Mouse (Mus musculus): ENCODE measurements around the gene Olfml2a. TPM values are rescaled to one million over a fixed set of nuclear protein-coding genes. Genes with fewer than 3 reads are reported as not detected.

Olfml2a gene
- total and polyA plus RNA-seq, 3 experiments, result 0.05 TPM; not detected in 2

DNA sequence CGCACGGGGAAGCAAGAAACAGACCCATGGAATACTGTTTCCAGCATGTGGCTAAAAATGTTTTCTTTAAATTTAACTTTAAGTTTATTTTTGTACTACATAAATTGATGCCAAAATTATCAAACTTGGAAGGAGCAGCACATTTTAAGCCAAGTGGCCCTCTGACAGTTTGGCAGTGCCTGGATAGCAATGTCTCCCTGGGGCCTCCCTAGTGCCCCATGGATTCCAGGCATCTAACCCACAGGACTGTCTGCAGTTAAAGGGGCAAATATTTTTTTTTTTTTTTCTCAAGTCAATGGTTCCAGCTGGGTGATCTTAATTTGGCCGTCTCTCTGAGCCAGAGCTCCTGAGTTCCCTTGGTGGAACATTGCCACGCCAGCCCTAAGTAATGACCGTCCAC lies 11.4 kb downstream of the Olfml2a start:
- no peak for ATAC-seq (ENCODE audit: extremely low read depth, insufficient number of reproducible peaks, low FRiP score, poor library complexity, severe bottlenecking)
- no peaks in the 10 kb centered on the region for H3K36me3 ChIP-seq (replicated peaks)
- peaks cover 17% of the 10 kb centered on the region for H3K27me3 ChIP-seq (ENCODE audit: insufficient read depth, low read length)
- H3K9me3 ChIP-seq (replicated peaks), result no peaks in the 10 kb centered on the region
- no peaks in the 10 kb centered on the region for H3K4me1 ChIP-seq (ENCODE audit: insufficient read depth, low read depth, low read length)
- no peak overlapping the region for H3K4me3 ChIP-seq (ENCODE audit: low read depth, low read length)
- no peak for DNase-seq (ENCODE audit: low spot score)
- no peak for TF ChIP-seq TAL1 (conservative IDR thresholded peaks at IDR 0.05; ENCODE audit: low read depth, low read length)

DNA sequence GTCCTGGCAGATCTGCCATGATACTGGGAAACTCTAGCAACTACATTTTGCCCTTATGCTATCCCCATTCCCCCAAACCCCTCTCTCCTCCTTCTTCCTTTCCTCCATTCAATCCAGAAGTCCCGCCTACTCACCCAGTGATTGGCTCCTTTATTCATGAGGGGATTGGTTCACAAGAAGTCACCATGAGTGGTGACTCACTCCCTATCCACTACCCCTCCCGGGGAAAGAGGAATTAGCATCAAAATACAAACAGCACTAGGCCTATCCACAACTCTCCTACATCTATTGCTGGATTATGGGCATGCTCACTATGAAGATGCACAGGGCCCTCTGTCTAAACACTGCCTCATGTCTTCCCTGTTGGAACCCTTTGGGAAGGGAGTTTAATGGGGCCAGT lies 12.2 kb downstream of the Olfml2a start:
- no peaks in the 10 kb centered on the region for H3K36me3 ChIP-seq (replicated peaks)
- peaks cover 21% of the 10 kb centered on the region for H3K27me3 ChIP-seq (ENCODE audit: insufficient read depth, low read length)
- no peak for ATAC-seq (ENCODE audit: extremely low read depth, insufficient number of reproducible peaks, low FRiP score, poor library complexity, severe bottlenecking)
- TF ChIP-seq TAL1 (conservative IDR thresholded peaks at IDR 0.05; ENCODE audit: low read depth, low read length) (no peak), POLR2AphosphoS5 (IDR thresholded peaks at IDR 0.05; ENCODE audit: insufficient replicate concordance, low read depth, low read length) (no peak)
- no peak for DNase-seq (ENCODE audit: low spot score)
- H3K4me3 ChIP-seq (ENCODE audit: low read depth, low read length), result no peak overlapping the region
- H3K4me1 ChIP-seq (ENCODE audit: insufficient read depth, low read depth, low read length), result no peaks in the 10 kb centered on the region
- no peaks in the 10 kb centered on the region for H3K9me3 ChIP-seq (replicated peaks)

DNA sequence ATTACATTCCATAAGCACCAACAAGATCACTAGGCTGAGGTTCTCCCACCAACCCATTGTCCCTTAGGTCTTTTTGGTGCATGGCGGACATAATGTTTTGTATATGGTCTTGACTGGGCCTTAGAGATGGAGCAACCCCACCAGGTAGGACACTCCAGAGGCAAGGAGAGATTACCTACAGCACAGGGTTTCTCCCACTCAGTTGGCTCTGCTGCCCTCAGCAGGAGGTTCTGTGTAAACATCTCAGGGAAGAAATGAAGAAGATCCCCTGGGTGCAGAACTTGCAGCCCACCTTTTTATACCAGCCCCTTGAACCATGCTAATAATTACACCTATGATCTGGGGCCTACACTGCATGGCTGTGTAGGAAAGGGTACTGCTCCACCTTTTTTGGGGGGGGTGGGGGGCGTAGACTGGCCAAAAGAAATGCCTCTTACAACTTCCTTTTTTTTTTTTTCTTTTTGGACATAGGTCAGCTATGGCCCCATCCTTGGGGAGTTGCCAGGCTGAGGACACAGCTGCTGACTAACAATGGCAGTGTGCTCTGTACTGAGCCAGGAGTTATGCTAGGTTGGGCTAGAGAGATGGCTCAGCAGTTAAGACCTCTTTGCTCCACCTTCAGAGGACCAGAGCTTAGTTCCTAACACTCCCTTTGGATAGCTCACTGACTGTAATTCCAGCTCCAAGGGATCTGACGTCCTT lies 12.8 kb downstream of the Olfml2a start:
- Histone ChIP-seq H3K36me3 (replicated peaks) (no peaks in the 10 kb centered on the region), H3K27me3 (ENCODE audit: insufficient read depth, low read length) (peaks cover 21% of the 10 kb centered on the region), H3K4me3 (ENCODE audit: low read depth, low read length) (no peak overlapping the region), H3K4me1 (ENCODE audit: insufficient read depth, low read depth, low read length) (no peaks in the 10 kb centered on the region), H3K9me3 (replicated peaks) (no peaks in the 10 kb centered on the region)
- DNase-seq (ENCODE audit: low spot score) (no peak), ATAC-seq (ENCODE audit: extremely low read depth, insufficient number of reproducible peaks, low FRiP score, poor library complexity, severe bottlenecking) (no peak)
- TF ChIP-seq TAL1 (conservative IDR thresholded peaks at IDR 0.05; ENCODE audit: low read depth, low read length) (no peak), GATA2 (IDR thresholded peaks at IDR 0.05; ENCODE audit: borderline replicate concordance, low read depth, low read length) (no peak), POLR2AphosphoS5 (IDR thresholded peaks at IDR 0.05; ENCODE audit: insufficient replicate concordance, low read depth, low read length) (no peak), CTCF (IDR thresholded peaks at IDR 0.05; ENCODE audit: low read depth, low read length) (no peak), GATA1 (IDR thresholded peaks at IDR 0.05; ENCODE audit: borderline replicate concordance, low read length) (no peak)

DNA sequence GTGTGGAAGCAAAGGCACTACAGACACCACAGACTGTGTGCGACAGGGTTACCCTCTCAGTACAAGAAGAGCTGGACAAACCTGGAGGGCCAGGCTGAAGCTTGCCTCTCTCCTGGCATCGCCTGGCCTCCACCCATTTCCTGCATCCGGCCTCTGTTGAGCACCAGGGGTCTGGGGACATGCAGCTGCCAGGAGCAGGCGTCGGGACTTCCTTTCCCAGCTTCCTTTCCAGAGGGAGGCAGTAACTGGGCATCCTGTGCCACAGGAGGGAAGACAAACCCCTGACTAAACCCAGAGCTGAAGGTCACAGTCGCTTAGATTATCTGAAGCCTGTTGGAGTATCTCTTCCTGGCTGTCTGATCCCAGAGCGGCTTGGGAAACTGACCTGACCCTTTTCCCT lies 15.8 kb downstream of the Olfml2a start:
- ATAC-seq (ENCODE audit: extremely low read depth, insufficient number of reproducible peaks, low FRiP score, poor library complexity, severe bottlenecking) (no peak), DNase-seq (ENCODE audit: low spot score) (no peak)
- Histone ChIP-seq H3K4me3 (ENCODE audit: low read depth, low read length) (no peak overlapping the region), H3K36me3 (replicated peaks) (no peaks in the 10 kb centered on the region), H3K9me3 (replicated peaks) (no peaks in the 10 kb centered on the region), H3K4me1 (ENCODE audit: insufficient read depth, low read depth, low read length) (0 out of 2 replicates have a peak, but pooled peaks cover 3% of the 10 kb centered on the region), H3K27me3 (ENCODE audit: insufficient read depth, low read length) (peaks cover 22% of the 10 kb centered on the region; the same call in 1 of the 2 replicates)
- TF ChIP-seq POLR2AphosphoS5 (IDR thresholded peaks at IDR 0.05; ENCODE audit: insufficient replicate concordance, low read depth, low read length) (no peak), GATA2 (IDR thresholded peaks at IDR 0.05; ENCODE audit: borderline replicate concordance, low read depth, low read length) (no peak), TAL1 (conservative IDR thresholded peaks at IDR 0.05; ENCODE audit: low read depth, low read length) (no peak), GATA1 (IDR thresholded peaks at IDR 0.05; ENCODE audit: borderline replicate concordance, low read length) (no peak), CTCF (IDR thresholded peaks at IDR 0.05; ENCODE audit: low read depth, low read length) (no peak)

DNA sequence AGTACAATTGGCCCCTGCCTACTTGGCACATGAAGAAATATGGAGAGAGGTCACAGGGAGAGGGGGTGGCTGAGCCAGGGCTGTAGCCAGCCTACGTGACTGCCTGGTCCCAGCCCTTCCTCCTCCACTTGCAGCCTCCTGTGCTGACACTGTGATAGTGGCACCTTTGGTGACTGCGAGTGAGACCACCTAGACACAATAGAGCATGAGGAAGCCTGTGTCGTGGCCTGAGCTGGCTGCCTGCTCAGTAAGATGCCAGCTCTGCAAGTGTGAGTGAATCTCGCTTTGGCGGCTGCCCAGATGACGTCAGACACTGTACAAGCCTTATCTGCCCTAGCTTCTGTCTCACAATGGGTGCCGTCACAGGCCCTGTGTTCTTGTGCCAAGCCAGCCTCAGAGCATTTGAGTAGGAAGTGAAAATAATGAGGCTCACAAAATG lies 18.5 kb downstream of the Olfml2a start:
- Histone ChIP-seq H3K4me1 (ENCODE audit: insufficient read depth, low read depth, low read length) (0 out of 2 replicates have a peak, but pooled peaks cover 3% of the 10 kb centered on the region), H3K36me3 (replicated peaks) (no peaks in the 10 kb centered on the region), H3K4me3 (ENCODE audit: low read depth, low read length) (no peak overlapping the region), H3K9me3 (replicated peaks) (no peaks in the 10 kb centered on the region), H3K27me3 (ENCODE audit: insufficient read depth, low read length) (peaks cover 27% of the 10 kb centered on the region)
- no peak; the same call in 1 of the 2 replicates for ATAC-seq (ENCODE audit: extremely low read depth, insufficient number of reproducible peaks, low FRiP score, poor library complexity, severe bottlenecking)
- peak; percentile 25 for DNase-seq (ENCODE audit: low spot score)
- TF ChIP-seq POLR2AphosphoS5 (IDR thresholded peaks at IDR 0.05; ENCODE audit: insufficient replicate concordance, low read depth, low read length) (no peak), GATA1 (IDR thresholded peaks at IDR 0.05; ENCODE audit: borderline replicate concordance, low read length) (no peak), GATA2 (IDR thresholded peaks at IDR 0.05; ENCODE audit: borderline replicate concordance, low read depth, low read length) (no peak), CTCF (IDR thresholded peaks at IDR 0.05; ENCODE audit: low read depth, low read length) (no peak), TAL1 (conservative IDR thresholded peaks at IDR 0.05; ENCODE audit: low read depth, low read length) (no peak)

DNA sequence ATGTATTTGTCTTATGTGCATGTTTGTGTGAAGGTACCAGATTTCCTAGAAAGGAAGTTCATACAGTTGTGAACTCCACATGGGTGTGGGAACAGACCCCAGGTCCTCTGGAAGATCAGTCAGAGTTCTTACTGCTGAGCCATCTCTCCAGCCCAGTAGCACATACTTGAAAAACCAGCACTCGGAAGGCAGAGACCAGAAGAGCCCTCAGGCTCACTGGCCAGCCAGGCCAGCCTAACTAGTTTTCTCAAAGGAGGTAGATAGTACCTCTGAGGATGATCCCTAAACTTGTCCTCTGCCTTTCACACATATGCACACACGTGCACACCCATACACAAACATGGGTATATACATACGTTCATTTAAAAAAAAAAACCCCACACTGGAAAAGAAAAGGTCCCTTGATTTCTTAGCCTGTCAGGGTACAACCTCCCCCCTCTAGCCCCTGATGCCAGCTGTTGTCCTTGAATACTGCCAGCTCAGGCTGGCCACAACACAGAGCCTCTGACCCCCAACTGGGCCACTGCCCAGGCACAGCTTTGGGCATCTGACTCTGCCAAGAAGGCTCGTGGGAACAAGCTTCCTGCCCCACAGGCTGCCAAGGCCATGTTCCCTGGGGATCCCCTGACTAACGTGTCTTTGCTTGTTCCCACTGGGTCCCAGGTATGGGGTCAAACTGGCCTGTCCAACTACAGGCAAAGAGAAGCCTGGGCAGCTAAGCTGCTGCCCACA lies 21.5 kb downstream of the Olfml2a start:
- H3K4me1 ChIP-seq (ENCODE audit: insufficient read depth, low read depth, low read length), result 0 out of 2 replicates have a peak, but pooled peaks cover 3% of the 10 kb centered on the region
- ATAC-seq (ENCODE audit: extremely low read depth, insufficient number of reproducible peaks, low FRiP score, poor library complexity, severe bottlenecking) (no peak), DNase-seq (ENCODE audit: low spot score) (no peak)
- no peaks in the 10 kb centered on the region for H3K36me3 ChIP-seq (replicated peaks)
- no peak overlapping the region for H3K4me3 ChIP-seq (ENCODE audit: low read depth, low read length)
- H3K9me3 ChIP-seq (replicated peaks), result no peaks in the 10 kb centered on the region
- H3K27me3 ChIP-seq (ENCODE audit: insufficient read depth, low read length), result peaks cover 28% of the 10 kb centered on the region
- TF ChIP-seq GATA1 (IDR thresholded peaks at IDR 0.05; ENCODE audit: borderline replicate concordance, low read length) (no peak), TAL1 (conservative IDR thresholded peaks at IDR 0.05; ENCODE audit: low read depth, low read length) (no peak), GATA2 (IDR thresholded peaks at IDR 0.05; ENCODE audit: borderline replicate concordance, low read depth, low read length) (no peak), CTCF (IDR thresholded peaks at IDR 0.05; ENCODE audit: low read depth, low read length) (no peak), POLR2AphosphoS5 (IDR thresholded peaks at IDR 0.05; ENCODE audit: insufficient replicate concordance, low read depth, low read length) (no peak)

Measured in G1E (cell line).